Mouse (Mus musculus) liver, embryonic 12.5 days (tissue): ENCODE data around the gene Yif1a. TPM values are rescaled to one million over a fixed set of nuclear protein-coding genes. Genes with fewer than 3 reads are reported as not detected.

Experiments
- ATAC-seq: fragments of 200-750 bp; cut with Nextera tagmentation; 2 replicates; pipeline ENCODE4 v1.8.0; 2017; ENCODE audit warnings: moderate number of reproducible peaks, mild to moderate bottlenecking, moderate library complexity
- H3K27ac ChIP-seq: fragments of 300-500 bp; sonication (generic); 2 replicates; pipeline ENCODE4 v1.5.1; 2016; ENCODE audit warnings: mild to moderate bottlenecking
- H3K27me3 ChIP-seq: fragments of 300-500 bp; sonication (generic); replicated peaks from 2 replicates; pipeline ENCODE4 v1.6.1; 2016; ENCODE audit warnings: mild to moderate bottlenecking, moderate library complexity
- H3K36me3 ChIP-seq: fragments of 300-500 bp; sonication (generic); 2 replicates; pipeline ENCODE4 v1.6.1; 2016; ENCODE audit warnings: mild to moderate bottlenecking, moderate library complexity
- H3K4me1 ChIP-seq: fragments of 300-500 bp; sonication (generic); 2 replicates; pipeline ENCODE4 v1.6.1; 2016
- H3K4me2 ChIP-seq: fragments of 300-500 bp; sonication (generic); 2 replicates; pipeline ENCODE4 v1.6.1; 2016; ENCODE audit warnings: mild to moderate bottlenecking, moderate library complexity
- H3K4me3 ChIP-seq: fragments of 300-500 bp; sonication (generic); 2 replicates; pipeline ENCODE4 v1.5.1; 2016; ENCODE audit warnings: mild to moderate bottlenecking, moderate library complexity
- H3K9ac ChIP-seq: fragments of 300-500 bp; sonication (generic); 2 replicates; pipeline ENCODE4 v1.6.1; 2016; ENCODE audit warnings: mild to moderate bottlenecking, moderate library complexity
- H3K9me3 ChIP-seq: fragments of 300-500 bp; sonication (generic); replicated peaks from 2 replicates; pipeline ENCODE4 v1.6.1; 2016; ENCODE audit warnings: mild to moderate bottlenecking, moderate library complexity
- WGBS: fragments of 180-500 bp; shearing (Covaris S2); methylation state at CpG from one replicate; pipeline ENCODE4 v1.1.7; 2016; ENCODE audit not compliant: insufficient replicate concordance; 5-methylcytosine and 5-hydroxymethylcytosine counted together
- polyA plus RNA-seq: library from polyadenylated mRNA; unstranded; fragments of >200 nt; fragmentation: Nextera tagmentation; extraction: Ambion mirVana; gene quantifications from 2 replicates; pipeline ENCODE4 v1.2.1, GENCODE M21; 2016

Yif1a gene
- polyA plus RNA-seq, 1 experiment from 2014 or later: 51.7 TPM

GRCm38 (mm10) chr19:5051515-5051914 is 36.8 kb upstream of the Yif1a start:
- H3K4me3 ChIP-seq: no peak overlapping the region

GRCm38 (mm10) chr19:5052166-5052822 is 36.0 kb upstream of the Yif1a start:
- ATAC-seq: no peak
- Histone ChIP-seq H3K36me3 (peaks cover 26% of the 10 kb centered on the region), H3K27me3 (peaks cover 56% of the 10 kb centered on the region), H3K9ac (no peak overlapping the region), H3K9me3 (no peaks in the 10 kb centered on the region), H3K4me3 (no peak overlapping the region), H3K4me2 (no peak overlapping the region), H3K27ac (no peak overlapping the region), H3K4me1 (peaks cover 28% of the 10 kb centered on the region)
- WGBS: 38% methylated on average over 25 of the region's 25 CpGs

More at GRCm38 (mm10) chr19:5051515-5051914, 36.8 kb upstream of the Yif1a start:
- no peaks in the 10 kb centered on the region for H3K9me3 ChIP-seq
- H3K9ac ChIP-seq: no peak overlapping the region
- WGBS: 57% methylated on average over 3 of the region's 3 CpGs
- peaks cover 56% of the 10 kb centered on the region for H3K27me3 ChIP-seq
- H3K4me1 ChIP-seq: peaks cover 22% of the 10 kb centered on the region
- H3K36me3 ChIP-seq: peaks cover 33% of the 10 kb centered on the region
- no peak for ATAC-seq
- no peak overlapping the region for H3K27ac ChIP-seq
- H3K4me2 ChIP-seq: 0 out of 2 replicates have a peak overlapping the region, but pooled peaks have one; percentile 40

- Histone ChIP-seq H3K4me1 (peaks cover 31% of the 10 kb centered on the region), H3K27me3 (peaks cover 59% of the 10 kb centered on the region), H3K36me3 (peaks cover 20% of the 10 kb centered on the region), H3K9ac (no peak overlapping the region), H3K9me3 (no peaks in the 10 kb centered on the region), H3K4me2 (no peak overlapping the region), H3K27ac (no peak overlapping the region), H3K4me3 (no peak overlapping the region)
- no peak for ATAC-seq
- WGBS: 65% methylated on average over 17 of the region's 17 CpGs
These were observed 35.5 kb upstream of the Yif1a start for GRCm38 (mm10) chr19:5052853-5053252.

- Histone ChIP-seq H3K4me2 (no peak overlapping the region), H3K4me1 (peaks cover 42% of the 10 kb centered on the region), H3K9me3 (no peaks in the 10 kb centered on the region), H3K9ac (no peak overlapping the region), H3K27ac (no peak overlapping the region), H3K4me3 (no peak overlapping the region), H3K27me3 (peaks cover 63% of the 10 kb centered on the region), H3K36me3 (peaks cover 10% of the 10 kb centered on the region)
- ATAC-seq: peak; percentile 20; the same call in 1 of the 2 replicates
- 27% methylated on average over 9 of the region's 9 CpGs for WGBS
These were observed 34.4 kb upstream of the Yif1a start for GRCm38 (mm10) chr19:5053909-5054308.

- no peak for ATAC-seq
- WGBS: 18% methylated on average over 6 of the region's 6 CpGs
These were observed 32.1 kb upstream of the Yif1a start for GRCm38 (mm10) chr19:5056251-5056650.

GRCm38 (mm10) chr19:5057876-5058775 is 30.2 kb upstream of the Yif1a start:
- Histone ChIP-seq H3K27ac (no peak overlapping the region), H3K9ac (no peak overlapping the region), H3K27me3 (peaks cover 45% of the 10 kb centered on the region), H3K4me3 (no peak overlapping the region), H3K4me2 (no peak overlapping the region), H3K9me3 (no peaks in the 10 kb centered on the region), H3K4me1 (peaks cover 54% of the 10 kb centered on the region), H3K36me3 (no peaks in the 10 kb centered on the region)
- ATAC-seq: no peak
- 26% methylated on average over 16 of the region's 16 CpGs for WGBS

More at GRCm38 (mm10) chr19:5056251-5056650, 32.1 kb upstream of the Yif1a start:
- Histone ChIP-seq H3K9ac (no peak overlapping the region), H3K27me3 (peaks cover 56% of the 10 kb centered on the region), H3K4me3 (no peak overlapping the region), H3K4me1 (peaks cover 49% of the 10 kb centered on the region), H3K9me3 (no peaks in the 10 kb centered on the region), H3K27ac (no peak overlapping the region), H3K4me2 (no peak overlapping the region), H3K36me3 (no peaks in the 10 kb centered on the region)

- ATAC-seq: peak; percentile 44
- H3K9me3 ChIP-seq: no peaks in the 10 kb centered on the region
- H3K36me3 ChIP-seq: no peaks in the 10 kb centered on the region
- H3K9ac ChIP-seq: no peak overlapping the region
- H3K27ac ChIP-seq: peak overlapping the region; percentile 49
- no peak overlapping the region for H3K4me3 ChIP-seq
- WGBS: 19% methylated on average over 10 of the region's 10 CpGs
- peak overlapping the region; percentile 4; the same call in 1 of the 2 replicates for H3K4me2 ChIP-seq
- H3K27me3 ChIP-seq: peaks cover 38% of the 10 kb centered on the region
- peaks cover 54% of the 10 kb centered on the region for H3K4me1 ChIP-seq
These were observed 29.3 kb upstream of the Yif1a start for GRCm38 (mm10) chr19:5058801-5059771.

GRCm38 (mm10) chr19:5060365-5061330 is 27.7 kb upstream of the Yif1a start:
- Histone ChIP-seq H3K4me2 (no peak overlapping the region), H3K27ac (peak overlapping the region; percentile 11; the same call in 1 of the 2 replicates)
- no peak for ATAC-seq

GRCm38 (mm10) chr19:5062041-5062440 is 26.3 kb upstream of the Yif1a start:
- no peak overlapping the region for H3K27ac ChIP-seq
- no peaks in the 10 kb centered on the region for H3K9me3 ChIP-seq
- H3K4me2 ChIP-seq: no peak overlapping the region
- H3K36me3 ChIP-seq: no peaks in the 10 kb centered on the region
- H3K9ac ChIP-seq: no peak overlapping the region
- 56% methylated on average over 5 of the region's 5 CpGs for WGBS
- H3K4me3 ChIP-seq: no peak overlapping the region
- H3K27me3 ChIP-seq: peaks cover 25% of the 10 kb centered on the region
- H3K4me1 ChIP-seq: peaks cover 58% of the 10 kb centered on the region
- ATAC-seq: no peak

More at GRCm38 (mm10) chr19:5060365-5061330, 27.7 kb upstream of the Yif1a start:
- H3K27me3 ChIP-seq: peaks cover 26% of the 10 kb centered on the region
- no peaks in the 10 kb centered on the region for H3K36me3 ChIP-seq
- H3K4me3 ChIP-seq: no peak overlapping the region
- H3K9me3 ChIP-seq: no peaks in the 10 kb centered on the region
- WGBS: 41% methylated on average over 5 of the region's 5 CpGs
- no peak overlapping the region for H3K9ac ChIP-seq
- H3K4me1 ChIP-seq: peaks cover 63% of the 10 kb centered on the region

- 57% methylated on average over 6 of the region's 6 CpGs for WGBS
- peaks cover 61% of the 10 kb centered on the region for H3K4me1 ChIP-seq
- no peak overlapping the region for H3K9ac ChIP-seq
- no peak overlapping the region for H3K4me2 ChIP-seq
- H3K9me3 ChIP-seq: no peaks in the 10 kb centered on the region
- H3K36me3 ChIP-seq: no peaks in the 10 kb centered on the region
- no peak overlapping the region for H3K4me3 ChIP-seq
- H3K27ac ChIP-seq: no peak overlapping the region
- no peak for ATAC-seq
- H3K27me3 ChIP-seq: peaks cover 30% of the 10 kb centered on the region
These were observed 25.9 kb upstream of the Yif1a start for GRCm38 (mm10) chr19:5062446-5062845.
